Mouse (Mus musculus) small intestine, adult 10 weeks (tissue): ENCODE measurements around the gene Gja5. TPM values are rescaled to one million over a fixed set of nuclear protein-coding genes. Genes with fewer than 3 reads are reported as not detected.

ENCODE experiments used
- polyA plus RNA-seq: library from polyadenylated mRNA; stranded (reverse); fragments of 350-450 nt; fragmentation: Illumina TruSeq; extraction: RNeasy Lipid Tissue Mini Kit (QIAGEN cat#74804); gene quantifications from one replicate; pipeline ENCODE4 v1.2.3, GENCODE M21; 2014; ENCODE audit warnings: low replicate concordance

The Gja5 gene
- polyA plus RNA-seq = 0.11 TPM

GRCm38 (mm10) chr3:96904393-96904792, at the start of gene Gja5:
TSS of gene Gja5 (plus strand) at chr3:96904693.

DNA sequence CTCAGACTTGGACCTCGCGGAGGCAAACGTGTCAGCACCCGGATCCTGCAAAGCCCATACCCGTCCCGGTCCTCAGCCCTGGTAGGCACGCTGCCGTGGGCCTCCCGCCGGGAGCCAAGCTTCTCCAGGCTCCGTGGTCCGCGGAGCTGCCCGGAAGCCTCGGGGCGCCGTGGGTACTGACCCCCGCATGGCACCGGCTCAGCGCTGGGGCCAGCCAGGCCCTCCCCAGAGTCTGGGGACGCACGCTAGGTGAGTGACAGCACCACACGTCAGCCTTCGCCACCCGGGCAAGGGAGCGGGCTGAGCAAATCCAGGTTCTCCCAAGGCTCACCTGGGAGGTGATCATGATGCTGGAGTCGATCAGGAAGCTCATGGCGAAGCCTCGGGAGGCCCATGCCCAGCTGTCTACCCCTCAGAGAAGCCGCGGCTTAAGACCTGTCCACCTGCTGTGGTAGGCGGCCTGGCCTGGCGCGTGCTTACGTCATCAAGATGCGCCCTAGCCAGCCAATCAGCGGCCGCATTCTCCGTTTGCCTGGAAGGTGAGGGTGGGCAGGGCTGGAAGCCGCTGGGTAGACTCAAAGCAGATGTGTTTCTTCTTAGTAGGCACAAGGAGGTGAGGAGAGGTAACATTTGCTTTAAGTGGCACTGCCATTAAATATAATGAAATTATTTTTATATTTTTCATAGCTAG, 503 bp downstream of the Gja5 start, which contains the start of gene Gpr89:
Gpr89 (minus strand) TSS at position 496 of the 691 bp plus-strand sequence.

GRCm38 (mm10) chr3:96925920-96926319, 21.4 kb downstream of the Gja5 start, which contains the start of gene Gja8:
TSS of gene Gja8 (minus strand) at chr3:96926020.

Other genes starting within 250 kb of the Gja5 start
- gene Ankrd35, start 234.6 kb upstream of the Gja5 start, polyA plus RNA-seq = 0.15 TPM
- gene Pias3, start 208.3 kb upstream of the Gja5 start, polyA plus RNA-seq = 1.9 TPM
- gene Nudt17, start 196.1 kb upstream of the Gja5 start, polyA plus RNA-seq = not detected
- gene Polr3c, start 177.1 kb upstream of the Gja5 start, polyA plus RNA-seq = 28.3 TPM
- 191 TPM for gene Rnf115, start 177.0 kb upstream of the Gja5 start, polyA plus RNA-seq
- 116 TPM for gene Pdzk1, start 75.4 kb upstream of the Gja5 start, polyA plus RNA-seq
- gene Cd160, start 75.3 kb upstream of the Gja5 start, polyA plus RNA-seq = 3.3 TPM
- gene Gpr89, start 653 bp downstream of the Gja5 start, polyA plus RNA-seq = 40.9 TPM
- gene Gja8, start 21.3 kb downstream of the Gja5 start, polyA plus RNA-seq = not detected